Mouse (Mus musculus) hindbrain, embryonic 12.5 days (tissue): ENCODE results near the gene Rbm48. TPM values are rescaled to one million over a fixed set of nuclear protein-coding genes. Genes with fewer than 3 reads are reported as not detected.
A peak's percentile ranks its signal among the peaks of the same experiment; 100 is the strongest.
"Not testable (repeated sequence)": the region's sequence is repeated elsewhere in the genome, so short reads cannot be mapped to it uniquely, and the experiment has no call there.

Experiments used
- ATAC-seq: fragments of 200-750 bp; cut with Nextera tagmentation; 2 replicates; pipeline ENCODE4 v1.8.0; 2017; ENCODE audit warnings: moderate TSS enrichment; ENCODE audit not compliant: low FRiP score
- H3K27ac ChIP-seq: fragments of 300-500 bp; sonication (generic); 2 replicates; pipeline ENCODE4 v1.5.1; 2016; ENCODE audit warnings: mild to moderate bottlenecking
- H3K27me3 ChIP-seq: fragments of 300-500 bp; sonication (generic); 2 replicates; pipeline ENCODE4 v1.6.1; 2016; ENCODE audit warnings: mild to moderate bottlenecking
- H3K36me3 ChIP-seq: fragments of 300-500 bp; sonication (generic); 2 replicates; pipeline ENCODE4 v1.6.1; 2016; ENCODE audit warnings: mild to moderate bottlenecking
- H3K4me1 ChIP-seq: fragments of 300-500 bp; sonication (generic); 2 replicates; pipeline ENCODE4 v1.6.1; 2016
- H3K4me2 ChIP-seq: fragments of 300-500 bp; sonication (generic); replicated peaks from 2 replicates; pipeline ENCODE4 v1.6.1; 2016; ENCODE audit warnings: mild to moderate bottlenecking
- H3K4me3 ChIP-seq: fragments of 300-500 bp; sonication (generic); 2 replicates; pipeline ENCODE4 v1.5.1; 2016; ENCODE audit warnings: mild to moderate bottlenecking
- H3K9ac ChIP-seq: fragments of 300-500 bp; sonication (generic); 2 replicates; pipeline ENCODE4 v1.6.1; 2016; ENCODE audit warnings: mild to moderate bottlenecking, moderate library complexity
- H3K9me3 ChIP-seq: fragments of 300-500 bp; sonication (generic); replicated peaks from 2 replicates; pipeline ENCODE4 v1.6.1; 2016; ENCODE audit warnings: mild to moderate bottlenecking
- WGBS: fragments of 180-500 bp; shearing (Covaris S2); methylation state at CpG from one replicate; pipeline ENCODE4 v1.1.7; 2016; 5-methylcytosine and 5-hydroxymethylcytosine counted together
- polyA plus RNA-seq: library from polyadenylated mRNA; unstranded; fragments of >200 nt; fragmentation: Nextera tagmentation; extraction: Ambion mirVana; gene quantifications from 2 replicates; pipeline ENCODE4 v1.2.1, GENCODE M21; 2016

Rbm48 gene
- 13.0 and 13.8 TPM in 2 replicates for polyA plus RNA-seq

DNA sequence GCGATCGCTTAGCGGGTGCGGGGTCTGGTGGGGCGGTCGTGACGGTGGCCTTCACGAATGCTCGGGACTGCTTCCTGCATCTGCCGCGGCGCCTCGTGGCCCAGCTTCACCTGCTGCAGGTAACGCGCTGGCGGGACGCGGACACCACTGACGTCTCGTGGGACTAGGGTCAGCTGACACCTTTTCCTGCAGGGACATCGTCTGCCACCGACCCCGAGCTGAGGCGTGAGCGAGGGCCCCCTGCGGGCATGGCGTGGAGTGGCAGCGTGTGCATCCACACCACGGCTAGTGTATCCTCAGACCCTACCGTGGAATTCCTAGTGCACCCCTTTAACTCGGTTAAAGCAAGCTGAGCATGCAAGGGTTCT, at the start of gene Rbm48:
Gene Rbm48, minus strand, starts transcription at position 187 of the 368 bp plus-strand sequence.
- no peaks in the 10 kb centered on the region for H3K27me3 ChIP-seq
- H3K9me3 ChIP-seq: no peaks in the 10 kb centered on the region
- H3K4me3 ChIP-seq: peak within 1 kb of the TSS; percentile 85
- under 1% methylated on average over 31 of the region's 31 CpGs for WGBS
- peak within 1 kb of the TSS; percentile 67 for H3K9ac ChIP-seq
- peak; percentile 88 for ATAC-seq
- peak within 1 kb of the TSS; percentile 72 for H3K27ac ChIP-seq
- H3K36me3 ChIP-seq: peaks cover 8% of the 10 kb centered on the region
- H3K4me1 ChIP-seq: peaks cover 14% of the 10 kb centered on the region
- peak within 1 kb of the TSS; percentile 76 for H3K4me2 ChIP-seq

DNA sequence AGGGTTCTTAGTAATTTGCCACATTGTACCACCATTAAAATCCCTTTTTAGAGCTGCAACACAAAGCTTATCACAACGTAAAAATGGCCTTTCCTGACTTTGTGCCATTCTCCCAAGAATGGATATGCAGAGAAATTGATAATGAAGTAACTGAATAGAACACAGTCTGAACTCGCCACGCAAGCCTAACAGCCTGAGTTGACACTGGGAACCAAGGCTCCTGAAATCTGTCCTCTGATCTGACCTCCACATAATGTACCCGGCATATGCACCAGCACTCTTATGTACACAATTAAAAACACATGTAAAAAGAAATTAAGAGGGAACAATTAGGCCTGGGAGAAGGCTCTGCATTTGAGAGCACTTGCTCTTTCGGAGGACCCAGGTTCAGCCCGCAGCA, 48.9 kb upstream of the Rbm48 start:
- peaks cover 3% of the 10 kb centered on the region for H3K4me1 ChIP-seq
- peaks cover 30% of the 10 kb centered on the region for H3K36me3 ChIP-seq
- no peak overlapping the region for H3K9ac ChIP-seq
- H3K27ac ChIP-seq: no peak overlapping the region
- H3K27me3 ChIP-seq: no peaks in the 10 kb centered on the region
- H3K4me3 ChIP-seq: no peak overlapping the region
- H3K9me3 ChIP-seq: no peaks in the 10 kb centered on the region
- no peak overlapping the region for H3K4me2 ChIP-seq
- no peak for ATAC-seq
- WGBS: 85% methylated on average over 6 of the region's 6 CpGs

DNA sequence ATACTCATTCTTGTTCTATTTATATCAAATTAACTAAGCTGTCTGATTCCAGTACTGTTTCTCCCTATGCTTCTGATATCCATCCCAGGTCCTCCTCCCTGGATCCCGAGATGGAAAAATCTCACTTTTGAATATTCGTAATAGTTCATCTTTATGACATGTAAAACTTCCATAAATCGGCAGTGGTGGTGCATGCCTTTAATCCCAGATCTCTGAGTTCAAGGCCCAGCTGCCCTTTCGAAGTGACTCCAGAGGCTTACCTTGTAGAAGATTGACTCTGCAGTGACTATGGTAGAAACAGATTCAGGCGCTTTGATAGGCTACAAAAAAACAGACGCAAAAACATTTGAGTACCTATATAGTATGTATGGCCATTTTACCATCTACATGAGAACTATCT, 48.2 kb upstream of the Rbm48 start:
- H3K4me2 ChIP-seq: no peak overlapping the region
- peaks cover 34% of the 10 kb centered on the region for H3K36me3 ChIP-seq
- peaks cover 3% of the 10 kb centered on the region for H3K4me1 ChIP-seq
- 96% methylated on average over 6 of the region's 6 CpGs for WGBS
- H3K27ac ChIP-seq: no peak overlapping the region
- no peaks in the 10 kb centered on the region for H3K9me3 ChIP-seq
- no peak overlapping the region for H3K9ac ChIP-seq
- no peak for ATAC-seq
- no peaks in the 10 kb centered on the region for H3K27me3 ChIP-seq
- H3K4me3 ChIP-seq: no peak overlapping the region

DNA sequence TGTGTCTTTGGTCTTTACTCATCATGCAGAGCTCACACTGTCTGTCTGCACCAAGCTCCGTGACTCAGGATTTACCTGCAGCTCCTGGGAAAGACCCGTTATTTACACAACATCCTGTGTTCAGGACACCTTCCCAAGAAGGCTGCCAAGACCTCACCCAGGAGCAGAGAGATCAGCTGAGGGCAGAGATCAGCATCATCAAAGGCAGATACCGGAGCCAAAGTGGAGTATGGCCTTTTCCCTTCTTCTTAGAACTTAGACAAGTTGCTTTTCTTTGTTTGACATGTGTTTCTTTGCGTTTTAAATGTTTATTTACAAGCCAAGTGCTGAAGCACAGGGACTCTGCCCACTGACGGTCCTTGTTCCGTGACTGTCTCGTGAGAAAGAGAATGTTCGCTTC, 38.9 kb upstream of the Rbm48 start:
- H3K27me3 ChIP-seq: no peaks in the 10 kb centered on the region
- no peak overlapping the region for H3K9ac ChIP-seq
- peaks cover 22% of the 10 kb centered on the region; the same call in 1 of the 2 replicates for H3K36me3 ChIP-seq
- WGBS: 83% methylated on average over 8 of the region's 8 CpGs
- no peak overlapping the region for H3K4me3 ChIP-seq
- ATAC-seq: no peak
- no peaks in the 10 kb centered on the region for H3K4me1 ChIP-seq
- H3K4me2 ChIP-seq: no peak overlapping the region
- no peak overlapping the region for H3K27ac ChIP-seq
- H3K9me3 ChIP-seq: no peaks in the 10 kb centered on the region

DNA sequence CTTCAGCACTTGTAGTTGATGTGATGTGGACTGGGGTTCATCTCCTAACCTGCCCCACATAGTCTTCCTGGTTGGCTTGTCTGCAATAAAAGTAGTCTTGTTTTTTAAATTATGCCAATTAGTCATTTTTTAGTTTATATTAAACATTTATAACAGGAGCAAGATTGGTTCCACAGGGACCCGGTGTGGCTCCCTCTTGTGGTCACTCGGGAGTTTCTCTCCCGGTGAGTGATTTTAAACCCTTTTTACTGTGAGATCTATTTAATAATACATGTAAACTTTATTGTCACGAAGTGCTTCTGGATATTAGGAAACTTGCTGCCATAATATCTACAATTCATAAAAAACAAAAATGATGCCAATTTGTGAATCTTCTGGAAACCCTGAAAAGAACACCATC, 37.6 kb upstream of the Rbm48 start:
- no peaks in the 10 kb centered on the region for H3K27me3 ChIP-seq
- H3K4me1 ChIP-seq: no peaks in the 10 kb centered on the region
- no peak overlapping the region for H3K27ac ChIP-seq
- no peaks in the 10 kb centered on the region for H3K9me3 ChIP-seq
- H3K4me3 ChIP-seq: no peak overlapping the region
- no peak overlapping the region for H3K9ac ChIP-seq
- 69% methylated on average over 4 of the region's 4 CpGs for WGBS
- H3K4me2 ChIP-seq: no peak overlapping the region
- H3K36me3 ChIP-seq: peaks cover 23% of the 10 kb centered on the region; the same call in 1 of the 2 replicates
- no peak for ATAC-seq

DNA sequence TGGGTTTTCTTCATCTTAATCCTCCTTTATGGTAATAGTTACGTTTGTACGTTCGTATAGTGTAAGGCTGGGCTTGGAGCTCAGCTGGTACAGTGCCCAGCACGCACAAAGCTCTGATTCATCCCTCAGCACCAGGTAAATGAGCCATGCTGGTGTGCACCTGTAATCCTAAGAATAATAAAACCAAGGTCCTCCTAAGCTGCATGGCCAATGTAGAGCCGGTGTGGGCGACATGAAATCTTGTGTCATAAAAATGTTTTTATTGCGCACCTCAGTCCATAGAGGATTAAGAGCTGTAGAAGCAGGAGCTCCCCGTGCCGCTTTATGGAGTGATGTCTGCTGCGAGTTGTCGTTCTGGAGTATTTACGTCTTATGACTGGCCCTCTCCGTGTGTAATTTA, 36.9 kb upstream of the Rbm48 start:
- Histone ChIP-seq H3K4me2 (no peak overlapping the region), H3K4me1 (no peaks in the 10 kb centered on the region), H3K27me3 (no peaks in the 10 kb centered on the region), H3K4me3 (no peak overlapping the region), H3K9ac (no peak overlapping the region), H3K9me3 (no peaks in the 10 kb centered on the region), H3K27ac (no peak overlapping the region), H3K36me3 (peaks cover 23% of the 10 kb centered on the region; the same call in 1 of the 2 replicates)
- 92% methylated on average over 13 of the region's 13 CpGs for WGBS
- no peak for ATAC-seq

DNA sequence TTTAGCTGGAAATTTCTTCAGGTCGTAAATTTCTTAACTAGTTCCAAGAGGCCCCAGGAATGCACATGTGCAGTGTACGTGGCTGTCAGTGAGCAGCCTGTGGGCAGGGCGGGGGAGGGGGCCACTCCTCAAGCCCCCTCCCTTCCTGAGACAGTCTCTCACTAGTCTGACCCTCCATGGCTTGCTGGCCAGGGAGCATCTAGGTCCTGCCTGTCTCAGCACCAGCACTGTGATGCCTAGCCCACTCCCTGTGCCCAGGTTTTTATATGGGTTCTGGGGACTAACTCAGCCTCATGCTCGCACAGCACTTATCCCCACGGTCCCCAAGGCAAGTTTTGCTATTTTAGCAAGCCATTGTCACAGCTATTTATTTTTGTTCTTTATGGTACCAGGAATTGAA, 35.9 kb upstream of the Rbm48 start:
- no peak for ATAC-seq
- no peaks in the 10 kb centered on the region for H3K27me3 ChIP-seq
- WGBS: 90% methylated on average over 5 of the region's 5 CpGs
- H3K36me3 ChIP-seq: peaks cover 26% of the 10 kb centered on the region; the same call in 1 of the 2 replicates
- no peak overlapping the region for H3K27ac ChIP-seq
- H3K9ac ChIP-seq: no peak overlapping the region
- H3K4me2 ChIP-seq: no peak overlapping the region
- H3K9me3 ChIP-seq: no peaks in the 10 kb centered on the region
- no peak overlapping the region for H3K4me3 ChIP-seq
- H3K4me1 ChIP-seq: no peaks in the 10 kb centered on the region

DNA sequence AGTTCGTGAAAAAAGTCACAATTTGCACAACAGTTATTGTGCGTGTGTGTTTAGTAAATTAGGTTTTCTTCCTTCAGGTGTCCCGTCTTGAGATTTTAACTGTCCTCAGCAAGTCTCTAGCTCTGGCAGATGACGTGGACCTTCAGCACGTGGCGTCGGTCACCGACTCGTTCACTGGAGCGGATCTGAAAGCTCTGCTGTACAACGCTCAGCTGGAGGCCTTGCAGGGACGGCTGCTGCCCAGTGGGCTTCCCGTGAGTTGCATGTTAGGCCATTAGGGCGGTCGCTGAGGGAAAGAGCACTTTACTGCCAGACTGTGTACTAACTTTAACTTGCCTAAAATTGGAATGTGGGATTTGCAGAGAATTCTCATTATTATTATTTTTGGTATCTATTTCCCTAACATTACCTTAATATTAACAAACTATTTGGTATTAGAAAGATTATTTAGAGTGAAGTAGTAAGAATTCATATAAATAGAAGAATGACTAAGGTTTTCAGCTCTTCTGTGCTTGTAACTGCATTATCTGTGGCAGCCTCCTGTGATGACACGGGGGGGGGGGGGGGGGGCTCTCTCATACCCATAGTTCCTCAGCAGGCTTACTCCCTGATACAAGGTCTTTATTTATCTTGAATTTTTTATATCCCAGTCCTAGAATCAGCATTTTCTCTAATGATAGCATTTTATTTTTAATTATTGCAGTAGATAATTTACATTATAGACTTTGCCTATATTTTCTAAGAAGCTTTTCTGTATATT, 35.3 kb upstream of the Rbm48 start:
- no peak overlapping the region for H3K9ac ChIP-seq
- H3K4me1 ChIP-seq: no peaks in the 10 kb centered on the region
- no peaks in the 10 kb centered on the region for H3K9me3 ChIP-seq
- H3K27me3 ChIP-seq: no peaks in the 10 kb centered on the region
- no peak for ATAC-seq
- no peak overlapping the region for H3K4me2 ChIP-seq
- H3K36me3 ChIP-seq: peaks cover 26% of the 10 kb centered on the region; the same call in 1 of the 2 replicates
- H3K27ac ChIP-seq: no peak overlapping the region
- 55% methylated on average over 16 of the region's 16 CpGs for WGBS
- no peak overlapping the region for H3K4me3 ChIP-seq

DNA sequence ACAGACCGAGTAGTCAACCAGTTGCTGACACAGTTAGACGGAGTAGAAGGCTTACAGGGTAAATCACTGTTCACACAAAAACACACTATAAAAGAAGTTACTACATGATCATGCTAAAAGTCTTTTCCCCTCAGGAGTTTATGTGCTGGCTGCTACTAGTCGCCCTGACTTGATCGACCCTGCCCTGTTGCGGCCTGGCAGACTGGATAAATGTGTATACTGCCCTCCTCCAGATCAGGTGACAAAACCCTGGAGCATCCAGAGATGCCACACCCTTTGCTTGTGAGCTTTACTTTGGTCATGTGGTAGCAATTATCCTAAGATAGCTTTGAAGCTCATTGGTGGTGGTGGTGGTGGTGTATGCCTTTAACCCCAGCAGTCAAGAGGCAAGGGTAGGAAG, 33.7 kb upstream of the Rbm48 start:
- H3K4me3 ChIP-seq: no peak overlapping the region
- WGBS: 93% methylated on average over 5 of the region's 5 CpGs
- no peak overlapping the region for H3K9ac ChIP-seq
- peaks cover 33% of the 10 kb centered on the region for H3K36me3 ChIP-seq
- H3K4me2 ChIP-seq: no peak overlapping the region
- no peaks in the 10 kb centered on the region for H3K4me1 ChIP-seq
- H3K27me3 ChIP-seq: no peaks in the 10 kb centered on the region
- H3K9me3 ChIP-seq: no peaks in the 10 kb centered on the region
- no peak for ATAC-seq
- no peak overlapping the region for H3K27ac ChIP-seq

DNA sequence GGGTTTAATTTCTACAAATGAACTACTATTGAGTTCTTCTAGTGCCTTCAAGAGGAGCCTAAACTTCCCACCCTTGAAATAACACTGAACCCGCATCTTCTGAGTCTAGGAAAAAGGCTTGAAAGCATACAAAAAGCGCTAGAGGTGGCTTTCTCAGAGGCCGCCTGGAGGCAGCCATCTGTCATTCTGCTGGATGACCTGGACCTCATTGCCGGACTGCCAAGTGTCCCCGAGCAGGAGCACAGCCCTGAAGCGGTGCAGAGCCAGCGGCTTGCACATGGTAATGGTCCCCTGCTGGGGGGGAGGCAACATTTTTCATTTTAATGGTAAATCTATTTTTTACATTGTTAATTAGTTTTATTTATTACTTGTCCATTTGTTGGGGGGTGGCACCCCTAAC, 24.1 kb upstream of the Rbm48 start:
- no peaks in the 10 kb centered on the region for H3K9me3 ChIP-seq
- no peak overlapping the region for H3K4me3 ChIP-seq
- no peaks in the 10 kb centered on the region for H3K4me1 ChIP-seq
- no peak overlapping the region for H3K27ac ChIP-seq
- no peaks in the 10 kb centered on the region for H3K27me3 ChIP-seq
- H3K4me2 ChIP-seq: no peak overlapping the region
- ATAC-seq: no peak
- 80% methylated on average over 7 of the region's 7 CpGs for whole genome bisulfite sequencing
- no peak overlapping the region for H3K9ac ChIP-seq
- H3K36me3 ChIP-seq: peaks cover 41% of the 10 kb centered on the region

DNA sequence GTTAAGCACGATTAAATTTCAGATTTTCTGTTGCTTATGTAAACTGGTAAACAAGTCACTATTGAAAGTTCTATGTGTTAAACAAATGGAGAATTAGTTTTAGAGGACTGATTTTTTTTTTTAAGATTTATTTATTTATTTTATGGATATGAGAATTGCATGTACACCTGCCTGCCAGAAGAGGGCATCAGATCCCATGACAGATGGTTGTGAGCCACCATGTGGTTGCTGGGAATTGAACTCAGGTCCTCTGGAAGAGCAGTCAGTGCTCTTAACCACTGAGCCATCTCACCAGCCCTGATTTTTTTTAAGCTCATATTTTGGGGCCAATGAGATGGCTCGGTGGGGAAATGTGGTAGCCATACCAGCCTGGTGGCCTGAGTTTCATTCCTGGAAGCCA, 15.4 kb upstream of the Rbm48 start:
- not testable (repeated sequence) for H3K4me1 ChIP-seq, H3K9ac ChIP-seq, ATAC-seq, H3K4me3 ChIP-seq, H3K4me2 ChIP-seq, H3K9me3 ChIP-seq, H3K27ac ChIP-seq, H3K27me3 ChIP-seq
- WGBS: 93% methylated on average over 2 of the region's 2 CpGs
- peaks cover 46% of the 10 kb centered on the region for H3K36me3 ChIP-seq

DNA sequence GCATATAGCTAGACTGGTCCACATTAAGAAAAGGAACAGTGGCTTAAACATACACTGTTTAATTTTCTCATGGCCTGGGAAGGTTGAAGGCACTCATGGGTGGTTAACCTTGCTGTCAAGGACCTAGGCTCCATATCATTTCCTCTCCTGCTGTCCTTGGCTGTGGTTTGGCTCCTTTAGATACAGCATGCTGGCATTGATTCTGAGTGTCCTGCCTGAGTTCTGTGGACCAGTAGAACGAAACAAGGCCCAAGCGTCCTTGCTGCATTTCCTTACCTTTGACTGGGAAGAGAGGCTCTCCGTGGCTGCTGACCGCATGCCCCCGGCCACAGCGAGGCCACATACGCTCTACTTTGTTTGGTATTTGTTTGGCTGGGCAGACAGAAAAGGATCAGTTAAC, 12.9 kb upstream of the Rbm48 start:
- no peaks in the 10 kb centered on the region for H3K9me3 ChIP-seq
- WGBS: 97% methylated on average over 7 of the region's 7 CpGs
- no peaks in the 10 kb centered on the region for H3K27me3 ChIP-seq
- H3K27ac ChIP-seq: no peak overlapping the region
- no peaks in the 10 kb centered on the region for H3K4me1 ChIP-seq
- ATAC-seq: no peak
- H3K4me3 ChIP-seq: no peak overlapping the region
- no peak overlapping the region for H3K9ac ChIP-seq
- peaks cover 57% of the 10 kb centered on the region for H3K36me3 ChIP-seq
- H3K4me2 ChIP-seq: no peak overlapping the region

DNA sequence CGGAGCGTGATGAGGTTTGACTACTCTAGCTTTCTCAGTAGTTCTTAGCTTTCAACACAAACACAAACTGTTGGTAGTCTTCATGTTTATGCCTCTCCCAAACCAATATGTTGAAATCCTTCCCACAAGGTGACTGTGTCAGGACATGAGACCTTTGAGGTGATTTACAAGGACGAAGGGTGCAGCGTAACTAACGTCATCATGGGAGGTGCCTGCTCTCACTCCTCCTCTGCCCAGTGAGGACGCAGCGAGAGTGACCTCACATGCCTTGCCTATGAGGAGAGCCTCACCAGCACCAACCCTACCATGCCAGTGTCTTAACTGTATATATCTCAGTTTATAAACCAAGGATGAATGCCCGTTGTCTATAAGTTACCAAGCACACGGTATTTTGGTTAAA, 10.7 kb upstream of the Rbm48 start:
- Histone ChIP-seq H3K4me1 (no peaks in the 10 kb centered on the region), H3K4me2 (no peak overlapping the region), H3K27ac (no peak overlapping the region), H3K27me3 (no peaks in the 10 kb centered on the region), H3K4me3 (no peak overlapping the region), H3K9me3 (no peaks in the 10 kb centered on the region), H3K36me3 (peaks cover 54% of the 10 kb centered on the region), H3K9ac (no peak overlapping the region)
- WGBS: 93% methylated on average over 9 of the region's 9 CpGs
- no peak for ATAC-seq
